Mouse (Mus musculus) myocyte (in vitro differentiated cells): ENCODE measurements at regions not wholly inside any gene's neighbourhood (a gene's known extent, or its start where the extent isn't known, plus 50 kb on each side); places are given as distances from the start of the nearest gene placed in this dataset.
"Not testable (repeated sequence)": the region's sequence is repeated elsewhere in the genome, so short reads cannot be mapped to it uniquely, and the experiment has no call there.

ENCODE experiments used
- H3K27me3 ChIP-seq: one replicate; pipeline ENCODE4 v1.6.1; 2011; ENCODE audit not compliant: control insufficient read depth, insufficient read depth, insufficient read length
- H3K36me3 ChIP-seq: one replicate; pipeline ENCODE4 v1.6.1; 2011; ENCODE audit not compliant: control insufficient read depth, insufficient read depth
- H3K4me2 ChIP-seq: one replicate; pipeline ENCODE4 v1.6.1; 2011; ENCODE audit warnings: low read depth, control low read depth
- H3K4me3 ChIP-seq: one replicate; pipeline ENCODE4 v1.5.1; 2011; ENCODE audit warnings: mild to moderate bottlenecking, control low read depth, moderate library complexity
- H3K79me2 ChIP-seq: one replicate; pipeline ENCODE4 v1.6.1; 2011; ENCODE audit not compliant: control insufficient read depth, insufficient read depth
- H3ac ChIP-seq: one replicate; pipeline ENCODE4 v1.6.1; 2011; ENCODE audit not compliant: control insufficient read depth, insufficient read length
- CEBPB ChIP-seq: IDR thresholded peaks from 2 replicates; pipeline ENCODE4 v1.6.1; 2011; ENCODE audit warnings: mild to moderate bottlenecking, moderate library complexity; ENCODE audit not compliant: poor library complexity, insufficient read depth, severe bottlenecking
- E2F4 ChIP-seq: IDR thresholded peaks from one replicate; pipeline ENCODE4 v1.6.1; 2011; ENCODE audit warnings: mild to moderate bottlenecking, control low read depth, moderate library complexity; ENCODE audit not compliant: insufficient read depth
- MAX ChIP-seq: IDR thresholded peaks from one replicate; pipeline ENCODE4 v1.6.1; 2011; ENCODE audit warnings: low read depth, mild to moderate bottlenecking, control low read depth
- MYOD1 ChIP-seq, 3 experiments: IDR thresholded peaks; one replicate each; pipeline ENCODE4 v1.6.1; 2011; ENCODE audit warnings: control low read depth in 2 of 3, low read depth in 2 of 3, mild to moderate bottlenecking in 2 of 3, moderate library complexity in 1 of 3; ENCODE audit not compliant: insufficient read length in 2 of 3, control insufficient read depth in 1 of 3
- MYOG ChIP-seq, 3 experiments: IDR thresholded peaks; one replicate each; pipeline ENCODE4 v1.6.1; 2011; ENCODE audit warnings: control low read depth in 2 of 3, low read depth in 2 of 3, mild to moderate bottlenecking in 2 of 3; ENCODE audit not compliant: insufficient read length in 2 of 3, control insufficient read depth in 1 of 3, insufficient read depth in 1 of 3
- POLR2A ChIP-seq: IDR thresholded peaks from one replicate; pipeline ENCODE4 v1.6.1; 2011; ENCODE audit warnings: low read depth, mild to moderate bottlenecking, control low read depth, moderate library complexity; ENCODE audit not compliant: insufficient read length
- POLR2AphosphoS2 ChIP-seq: IDR thresholded peaks from one replicate; pipeline ENCODE4 v1.6.1; 2011; ENCODE audit warnings: low read depth, control low read depth; ENCODE audit not compliant: insufficient read length
- REST ChIP-seq: IDR thresholded peaks from one replicate; pipeline ENCODE4 v1.6.1; 2011; ENCODE audit warnings: mild to moderate bottlenecking, control low read depth, moderate library complexity; ENCODE audit not compliant: insufficient read depth, insufficient read length
- SRF ChIP-seq: IDR thresholded peaks from one replicate; pipeline ENCODE4 v1.6.1; 2011; ENCODE audit warnings: low read depth; ENCODE audit not compliant: control insufficient read depth, insufficient read length
- TCF12 ChIP-seq: IDR thresholded peaks from one replicate; pipeline ENCODE4 v1.6.1; 2011; ENCODE audit warnings: mild to moderate bottlenecking, control low read depth; ENCODE audit not compliant: poor library complexity, insufficient read depth, severe bottlenecking
- TCF3 ChIP-seq: IDR thresholded peaks from one replicate; pipeline ENCODE4 v1.6.1; 2011; ENCODE audit warnings: low read depth, control low read depth; ENCODE audit not compliant: insufficient read length
- USF1 ChIP-seq: IDR thresholded peaks from one replicate; pipeline ENCODE4 v1.6.1; 2011; ENCODE audit warnings: low read depth, mild to moderate bottlenecking, control low read depth, moderate library complexity

DNA sequence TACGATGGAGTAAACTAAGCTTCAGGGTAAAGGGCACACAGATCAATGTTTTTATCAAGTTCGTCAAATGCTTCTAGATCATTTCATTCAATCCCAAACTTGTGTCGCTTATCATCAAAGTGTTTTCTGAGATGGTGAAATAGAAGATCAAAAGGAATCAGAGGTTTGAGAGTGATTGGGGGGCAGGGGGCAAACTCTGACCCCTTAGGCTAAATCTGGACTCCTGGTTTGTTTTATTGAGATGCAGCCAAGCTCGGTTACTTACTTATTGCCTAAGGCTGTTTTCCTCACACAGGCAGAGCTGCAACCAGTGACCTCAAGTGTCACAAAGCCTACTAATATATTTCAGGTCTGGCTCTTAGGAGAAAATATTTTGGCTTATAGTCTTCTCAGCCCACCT lies 94.3 kb downstream of the Dusp6 start:
- TF ChIP-seq CEBPB (no peak), SRF (no peak), TCF12 (no peak), E2F4 (no peak), REST (no peak)

DNA sequence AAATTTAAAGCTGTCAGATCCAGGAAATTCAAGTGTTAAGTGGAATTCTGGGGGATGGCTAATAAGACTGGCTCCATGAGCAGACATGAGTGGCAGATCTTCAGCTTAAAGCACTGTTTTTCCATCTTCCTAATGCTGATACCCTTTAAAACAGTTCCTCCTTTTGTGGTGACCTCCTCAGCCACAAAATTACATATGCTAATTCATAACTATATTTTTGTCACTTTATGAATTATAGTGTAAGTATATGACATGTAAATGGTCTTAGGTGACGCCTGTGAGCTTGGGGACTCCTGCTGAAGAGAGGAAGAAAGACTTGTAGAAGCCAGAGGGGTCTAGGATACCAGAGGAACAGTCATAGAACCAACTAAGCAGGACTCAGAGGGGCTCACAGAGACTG lies 95.2 kb downstream of the Dusp6 start:
- H3K4me2 ChIP-seq: no peak overlapping the region
- H3K36me3 ChIP-seq: no peaks in the 10 kb centered on the region
- H3K27me3 ChIP-seq: no peaks in the 10 kb centered on the region
- no peak overlapping the region for H3ac ChIP-seq
- TF ChIP-seq TCF3 (no peak), E2F4 (no peak), SRF (no peak), MYOD1 (IDR thresholded peaks at IDR 0.05; ENCODE audit: control insufficient read depth in 1 of 3, insufficient read length in 2 of 3, low read depth in 2 of 3) (no peak), MYOG (IDR thresholded peaks at IDR 0.05; ENCODE audit: control insufficient read depth in 1 of 3, insufficient read depth in 1 of 3, insufficient read length in 2 of 3, low read depth in 2 of 3) (no peak), USF1 (no peak), POLR2A (no peak), CEBPB (no peak), MAX (no peak), TCF12 (no peak), REST (no peak), POLR2AphosphoS2 (no peak)
- no peaks in the 10 kb centered on the region for H3K79me2 ChIP-seq
- H3K4me3 ChIP-seq: no peak overlapping the region

More for the DNA sequence above, 94.3 kb downstream of the Dusp6 start:
- no peaks in the 10 kb centered on the region for H3K27me3 ChIP-seq
- no peak overlapping the region for H3ac ChIP-seq
- H3K36me3 ChIP-seq: no peaks in the 10 kb centered on the region
- no peak overlapping the region for H3K4me3 ChIP-seq
- no peaks in the 10 kb centered on the region for H3K79me2 ChIP-seq
- no peak overlapping the region for H3K4me2 ChIP-seq

DNA sequence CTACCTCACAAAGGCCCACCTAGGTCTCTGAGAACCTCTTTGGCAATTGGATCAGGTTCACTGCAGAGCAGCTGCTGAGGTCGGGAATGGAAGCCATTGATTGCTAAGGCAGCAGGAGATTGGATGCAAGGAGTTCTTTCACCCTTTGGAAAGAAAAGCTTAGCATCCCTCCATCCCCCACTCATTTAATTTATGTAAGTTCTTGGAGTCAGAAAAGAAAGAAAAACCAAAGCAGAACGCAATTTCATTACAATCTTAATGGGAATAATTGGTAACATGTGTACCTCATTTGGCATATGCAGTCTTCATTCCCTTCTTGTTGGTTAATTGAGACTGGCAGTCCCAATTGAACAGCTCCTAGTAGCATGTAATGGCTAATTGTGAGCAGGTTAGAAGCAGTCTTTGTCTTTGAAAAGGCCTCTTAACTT lies 96.4 kb downstream of the Dusp6 start:
- Histone ChIP-seq H3K27me3 (no peaks in the 10 kb centered on the region), H3K4me2 (no peak overlapping the region), H3ac (no peak overlapping the region), H3K79me2 (no peaks in the 10 kb centered on the region), H3K4me3 (no peak overlapping the region), H3K36me3 (no peaks in the 10 kb centered on the region)
- TF ChIP-seq TCF3 (no peak), REST (no peak), MYOG (IDR thresholded peaks at IDR 0.05; ENCODE audit: control insufficient read depth in 1 of 3, insufficient read depth in 1 of 3, insufficient read length in 2 of 3, low read depth in 2 of 3) (no peak), E2F4 (no peak), USF1 (no peak), POLR2A (no peak), TCF12 (no peak), CEBPB (no peak), SRF (no peak), MAX (no peak), MYOD1 (IDR thresholded peaks at IDR 0.05; ENCODE audit: control insufficient read depth in 1 of 3, insufficient read length in 2 of 3, low read depth in 2 of 3) (no peak), POLR2AphosphoS2 (no peak)

GRCm38 (mm10) chr10:99360601-99361000 lies 97.6 kb downstream of the Dusp6 start:
- not testable (repeated sequence) for H3K4me2 ChIP-seq, H3K36me3 ChIP-seq, H3K4me3 ChIP-seq, H3K27me3 ChIP-seq, H3K79me2 ChIP-seq, H3ac ChIP-seq

DNA sequence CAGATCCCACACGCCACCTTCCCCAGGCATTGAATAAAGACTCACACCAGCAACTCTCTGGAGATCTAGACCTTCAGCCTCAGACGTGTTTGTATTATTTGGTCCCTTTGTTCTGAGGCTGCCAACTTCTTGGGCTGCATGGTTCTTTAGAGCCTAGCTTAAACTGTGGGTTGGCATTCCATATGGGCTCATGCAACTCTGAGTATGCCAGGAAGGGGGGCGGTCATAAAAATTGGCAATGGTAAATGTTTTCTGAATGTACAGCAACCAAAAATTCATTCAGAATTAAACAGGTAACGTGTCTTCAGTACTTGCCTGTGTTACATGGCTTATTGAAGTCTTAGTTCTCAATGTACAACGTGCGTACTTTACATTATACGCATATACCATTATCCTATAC lies 103.1 kb downstream of the Dusp6 start:
- no peaks in the 10 kb centered on the region for H3K36me3 ChIP-seq
- no peak for TF ChIP-seq POLR2A
- TF ChIP-seq TCF3: no peak
- TF ChIP-seq MAX: no peak
- TF ChIP-seq MYOD1 (IDR thresholded peaks at IDR 0.05; ENCODE audit: control insufficient read depth in 1 of 3, insufficient read length in 2 of 3, low read depth in 2 of 3): no peak
- no peak for TF ChIP-seq MYOG (IDR thresholded peaks at IDR 0.05; ENCODE audit: control insufficient read depth in 1 of 3, insufficient read depth in 1 of 3, insufficient read length in 2 of 3, low read depth in 2 of 3)
- no peak for TF ChIP-seq REST
- TF ChIP-seq E2F4: no peak
- no peak for TF ChIP-seq CEBPB
- no peak overlapping the region for H3K4me2 ChIP-seq
- H3K27me3 ChIP-seq: no peaks in the 10 kb centered on the region
- no peaks in the 10 kb centered on the region for H3K79me2 ChIP-seq
- H3ac ChIP-seq: no peak overlapping the region
- H3K4me3 ChIP-seq: no peak overlapping the region
